Comparison of ENCODE assay signal across 30 mouse cellular contexts in genomic region chrX:57171269-57171668, GRCm38 (mm10). TPM values are rescaled to one million over a fixed set of nuclear protein-coding genes. Genes with fewer than 3 reads are reported as not detected.
DNase-seq lines count a peak whose midpoint lies in the region; ATAC-seq and TF ChIP-seq lines count a peak whose summit lies in the region.
"Had no signal": no experiment of that assay in that cellular context is flagged by ENCODE, and none has a peak within 500 bp of the region (broad histone marks: within the 10 kb centered on the region; RNA-seq: fewer than 3 reads in every experiment).

No protein-coding gene starts in this region.

- TF ChIP-seq CTCF in lung, embryonic 14.5 days (IDR thresholded peaks at IDR 0.05; ENCODE audit: low read depth): no peak
- TF ChIP-seq CTCF in lung, adult 2 months (IDR thresholded peaks at IDR 0.05; ENCODE audit: insufficient read depth, low read length): no peak

- no peak overlapping the region for H3K9ac ChIP-seq in lung, embryonic 14.5 days
- no peak overlapping the region for H3K9ac ChIP-seq in lung, embryonic 16.5 days (ENCODE audit: low read length)
- H3K9ac ChIP-seq: embryonic facial prominence, embryonic 13.5 days; embryonic facial prominence, embryonic 15.5 days; forebrain, embryonic 12.5 days had no signal

- H3K27ac ChIP-seq in lung, embryonic 14.5 days (ENCODE audit: low read depth): no peak overlapping the region
- no peak overlapping the region for H3K27ac ChIP-seq in lung, embryonic 16.5 days (ENCODE audit: low read length)
- H3K27ac ChIP-seq: embryonic facial prominence, embryonic 13.5 days; embryonic facial prominence, embryonic 15.5 days; forebrain, embryonic 10.5 days; forebrain, embryonic 12.5 days had no signal

- no peak overlapping the region for H3K4me2 ChIP-seq in lung, embryonic 14.5 days
- no peak overlapping the region for H3K4me2 ChIP-seq in lung, embryonic 16.5 days (ENCODE audit: low read depth, low read length)
- H3K4me2 ChIP-seq: embryonic facial prominence, embryonic 13.5 days; embryonic facial prominence, embryonic 15.5 days; forebrain, embryonic 12.5 days had no signal

- DNase-seq in lung, embryonic 14.5 days: peak; percentile 2
- no peak for DNase-seq in lung, postnatal 14 days
- no peak for DNase-seq in lung, adult 2 months
- DNase-seq in adipocyte (ENCODE audit: low spot score): peak; percentile 1
- DNase-seq: adrenal gland, adult 2 months; adrenal gland, postnatal 10 days; adrenal gland, postnatal 25 days; B cell, adult 2 months; cerebellum, adult 11 months; cerebellum, adult 18-20 months; cerebellum, adult 8-10 months; cerebellum, adult 9-11 months; cerebellum, postnatal 14 days; cerebellum, postnatal 36 days; embryo, embryonic 11 days had no signal

- no peak for TF ChIP-seq POLR2A in lung, adult 2 months (IDR thresholded peaks at IDR 0.05; ENCODE audit: borderline replicate concordance, extremely low read depth, low read depth, low read length)

- H3K9me3 ChIP-seq in lung, embryonic 14.5 days (ENCODE audit: low read depth, low read length): no peaks in the 10 kb centered on the region
- no peaks in the 10 kb centered on the region for H3K9me3 ChIP-seq in lung, embryonic 16.5 days (ENCODE audit: control insufficient read depth, low read length)
- H3K9me3 ChIP-seq: embryonic facial prominence, embryonic 13.5 days; embryonic facial prominence, embryonic 15.5 days; forebrain, embryonic 10.5 days; forebrain, embryonic 12.5 days; G1E had no signal

- no peak for ATAC-seq in lung, embryonic 14.5 days (ENCODE audit: insufficient read depth)
- peak; percentile 87 for ATAC-seq in lung, embryonic 16.5 days (ENCODE audit: low read depth)
- ATAC-seq: activated CD4-positive, CD25-positive, alpha-beta regulatory T cell, adult 4 months; CD4-positive, CD25-positive, alpha-beta regulatory T cell, adult 4 months; forebrain, embryonic 14.5 days; forebrain, embryonic 16.5 days; Patski had no signal

- H3K27me3 ChIP-seq in lung, embryonic 14.5 days (ENCODE audit: insufficient read depth, low read length): no peaks in the 10 kb centered on the region
- H3K27me3 ChIP-seq in lung, embryonic 16.5 days (ENCODE audit: control insufficient read depth, insufficient read depth, low read depth, low read length): no peaks in the 10 kb centered on the region
- H3K27me3 ChIP-seq: CH12.LX; embryonic facial prominence, embryonic 13.5 days; embryonic facial prominence, embryonic 15.5 days; forebrain, embryonic 12.5 days had no signal

- no peak overlapping the region for H3K4me3 ChIP-seq in lung, embryonic 14.5 days (ENCODE audit: low read depth, low read length)
- no peak overlapping the region for H3K4me3 ChIP-seq in lung, embryonic 16.5 days (ENCODE audit: low read length)
- no peak overlapping the region for H3K4me3 ChIP-seq in lung, adult 2 months (replicated peaks; ENCODE audit: extremely low read depth, low read depth, low read length)
- H3K4me3 ChIP-seq: embryonic facial prominence, embryonic 13.5 days; embryonic facial prominence, embryonic 15.5 days; erythroblast, embryonic 14.5 days; forebrain, embryonic 10.5 days; forebrain, embryonic 12.5 days had no signal

- H3K36me3 ChIP-seq in lung, embryonic 14.5 days (ENCODE audit: insufficient read depth): no peaks in the 10 kb centered on the region
- H3K36me3 ChIP-seq in lung, embryonic 16.5 days (ENCODE audit: control insufficient read depth, insufficient read depth, low read length): no peaks in the 10 kb centered on the region
- H3K36me3 ChIP-seq: embryonic facial prominence, embryonic 13.5 days; embryonic facial prominence, embryonic 15.5 days; forebrain, embryonic 10.5 days; forebrain, embryonic 12.5 days; G1E had no signal

- H3K4me1 ChIP-seq in lung, embryonic 14.5 days (ENCODE audit: insufficient read depth): no peaks in the 10 kb centered on the region
- no peaks in the 10 kb centered on the region for H3K4me1 ChIP-seq in lung, embryonic 16.5 days (replicated peaks; ENCODE audit: control insufficient read depth, insufficient read depth, low read length)
- no peaks in the 10 kb centered on the region for H3K4me1 ChIP-seq in lung, adult 2 months (ENCODE audit: control insufficient read depth, insufficient read depth, low read length)
- H3K4me1 ChIP-seq: embryonic facial prominence, embryonic 13.5 days; embryonic facial prominence, embryonic 15.5 days; forebrain, embryonic 10.5 days; forebrain, embryonic 12.5 days had no signal

RNA-seq across cellular contexts. Expression of gene Cd40lg, which starts 40.7 kb away (rescaled TPM):
- polyA plus RNA-seq in lung, embryonic 14.5 days (2014; fragmentation: Nextera tagmentation; extraction: Ambion mirVana): not detected in 2 replicates
- polyA plus RNA-seq in lung, embryonic 16.5 days (2015; fragmentation: Nextera tagmentation; extraction: Ambion mirVana): not detected in 2 replicates
- 0.26 and 0.30 TPM in 2 replicates for polyA plus RNA-seq in lung, adult 2 months (2012; rRNA removed)
- polyA plus RNA-seq: adrenal gland, adult 2 months; brain, embryonic 14.5 days; embryonic facial prominence, embryonic 11.5 days; embryonic facial prominence, embryonic 13.5 days; embryonic facial prominence, embryonic 15.5 days; erythroblast, embryonic 14.5 days; forebrain, embryonic 10.5 days; forebrain, embryonic 12.5 days; forebrain, embryonic 14.5 days; forebrain, embryonic 16.5 days; G1E; Patski had no signal

Comparison
In these comparisons a context has a peak if more than half of its experiments do, and no peak if none do; other contexts are left out.
1. DNase-seq: peak in lung, embryonic 14.5 days (single experiment) and adipocyte (single experiment); none in lung, postnatal 14 days (single experiment) and lung, adult 2 months (single experiment).